Mouse (Mus musculus): ENCODE measurements around the gene Tmem201.

DNA sequence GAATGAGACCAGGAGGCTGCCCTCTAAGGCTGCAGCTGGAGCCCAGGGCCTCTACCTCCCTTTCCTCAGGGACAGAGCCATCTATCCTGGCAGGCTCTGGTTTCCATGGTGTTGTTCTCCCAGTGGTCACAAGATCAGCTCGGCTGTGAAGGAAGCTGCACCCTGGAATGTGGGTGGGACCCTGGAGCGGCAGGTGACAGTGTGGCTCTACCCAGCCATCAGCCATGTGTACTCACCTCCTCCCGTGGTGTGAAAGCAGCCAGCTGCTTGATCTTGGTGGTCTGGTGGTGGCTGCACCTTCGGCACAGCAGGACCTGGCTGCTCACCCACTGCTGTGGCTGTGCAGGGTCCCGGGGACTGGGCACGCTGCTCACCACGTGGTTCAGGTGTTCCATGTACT is 7.0 kb downstream of the Tmem201 start:
- TF ChIP-seq POLR2A (IDR thresholded peaks at IDR 0.05; ENCODE audit: borderline replicate concordance, extremely low read depth, low read depth, low read length) (no peak), CTCF (IDR thresholded peaks at IDR 0.05; ENCODE audit: insufficient read depth, low read length) (no peak)

All from lung, adult 2 months (tissue).